Mouse (Mus musculus) kidney, embryonic 16.5 days (tissue): ENCODE results near the gene H2-DMa. TPM values are rescaled to one million over a fixed set of nuclear protein-coding genes. Genes with fewer than 3 reads are reported as not detected.

Experiments used
- ATAC-seq: fragments of 200-750 bp; cut with Nextera tagmentation; 2 replicates; pipeline ENCODE4 v1.8.0; 2017; ENCODE audit warnings: moderate TSS enrichment; ENCODE audit not compliant: low FRiP score, low TSS enrichment
- H3K27ac ChIP-seq: fragments of 300-500 bp; sonication (generic); 2 replicates; pipeline ENCODE4 v1.5.1; 2014; ENCODE audit warnings: low read length
- H3K27me3 ChIP-seq: fragments of 300-500 bp; sonication (generic); 2 replicates; pipeline ENCODE4 v1.6.1; 2014; ENCODE audit warnings: low read length, control low read depth, mixed read lengths; ENCODE audit not compliant: insufficient read depth
- H3K36me3 ChIP-seq: fragments of 300-500 bp; sonication (generic); 2 replicates; pipeline ENCODE4 v1.6.1; 2014; ENCODE audit warnings: low read length, control low read depth, mixed read lengths; ENCODE audit not compliant: insufficient read depth
- H3K4me1 ChIP-seq: fragments of 300-500 bp; sonication (generic); 2 replicates; pipeline ENCODE4 v1.6.1; 2014; ENCODE audit warnings: low read length, control low read depth, mixed read lengths; ENCODE audit not compliant: insufficient read depth
- H3K4me2 ChIP-seq: fragments of 300-500 bp; sonication (generic); replicated peaks from 2 replicates; pipeline ENCODE4 v1.6.1; 2014; ENCODE audit warnings: low read depth, low read length
- H3K4me3 ChIP-seq: fragments of 300-500 bp; sonication (generic); 2 replicates; pipeline ENCODE4 v1.5.1; 2014; ENCODE audit warnings: mild to moderate bottlenecking, low read length
- H3K9ac ChIP-seq: fragments of 300-500 bp; sonication (generic); replicated peaks from 2 replicates; pipeline ENCODE4 v1.6.1; 2014; ENCODE audit warnings: low read length
- H3K9me3 ChIP-seq: fragments of 300-500 bp; sonication (generic); 2 replicates; pipeline ENCODE4 v1.6.1; 2016; ENCODE audit warnings: low read length, control low read depth
- WGBS: fragments of 180-500 bp; shearing (Covaris S2); extraction: QIAGEN DNeasy Blood & Tissue Kit; methylation state at CpG from one replicate; pipeline ENCODE4 v1.1.7; 2014; 5-methylcytosine and 5-hydroxymethylcytosine counted together
- polyA plus RNA-seq: library from polyadenylated mRNA; unstranded; fragments of >200 nt; fragmentation: Nextera tagmentation; extraction: Ambion mirVana; gene quantifications from 2 replicates; pipeline ENCODE4 v1.2.1, GENCODE M21; 2015

H2-DMa gene
- polyA plus RNA-seq, 1 experiment from 2014 or later, result 19.0 TPM

GRCm38 (mm10) chr17:34101604-34102032 lies 17.7 kb upstream of the H2-DMa start:
- 4% methylated on average over 12 of the region's 12 CpGs for WGBS

DNA sequence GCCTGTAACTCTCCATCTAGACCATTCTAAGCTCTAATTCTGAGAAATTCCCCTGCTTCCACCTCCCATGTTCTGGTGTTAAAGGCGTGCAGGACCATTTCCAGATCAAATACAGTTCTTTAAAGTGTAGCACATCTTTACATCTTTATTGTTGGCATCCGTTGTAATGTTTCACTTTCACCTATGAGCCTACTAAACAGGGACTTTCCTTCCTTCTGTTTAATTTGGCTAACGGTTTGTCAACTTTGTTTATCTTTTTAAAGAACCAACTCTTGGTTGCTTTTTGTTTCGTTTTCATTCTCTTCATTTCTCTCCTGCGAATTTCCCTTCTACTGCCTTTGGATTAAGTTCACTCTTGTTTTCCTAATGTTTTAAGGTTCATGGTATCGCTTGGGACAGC lies 16.5 kb upstream of the H2-DMa start:
- no peaks in the 10 kb centered on the region for H3K36me3 ChIP-seq
- 79% methylated on average over 6 of the region's 6 CpGs for WGBS
- H3K27ac ChIP-seq, result no peak overlapping the region
- no peak overlapping the region for H3K4me3 ChIP-seq
- ATAC-seq, result no peak
- H3K9ac ChIP-seq, result no peak overlapping the region
- 0 out of 2 replicates have a peak, but pooled peaks cover 3% of the 10 kb centered on the region for H3K4me1 ChIP-seq
- no peaks in the 10 kb centered on the region for H3K27me3 ChIP-seq
- H3K9me3 ChIP-seq, result peaks cover 2% of the 10 kb centered on the region; the same call in 1 of the 2 replicates
- H3K4me2 ChIP-seq, result no peak overlapping the region

More at GRCm38 (mm10) chr17:34101604-34102032, 17.7 kb upstream of the H2-DMa start:
- Histone ChIP-seq H3K27ac (no peak overlapping the region), H3K4me1 (0 out of 2 replicates have a peak, but pooled peaks cover 3% of the 10 kb centered on the region), H3K36me3 (no peaks in the 10 kb centered on the region), H3K4me3 (peak overlapping the region; percentile 14; the same call in 1 of the 2 replicates), H3K9ac (no peak overlapping the region; the same call in 1 of the 2 replicates), H3K4me2 (peak overlapping the region; percentile 48), H3K27me3 (no peaks in the 10 kb centered on the region), H3K9me3 (peaks cover 2% of the 10 kb centered on the region; the same call in 1 of the 2 replicates)
- peak; percentile 87 for ATAC-seq

DNA sequence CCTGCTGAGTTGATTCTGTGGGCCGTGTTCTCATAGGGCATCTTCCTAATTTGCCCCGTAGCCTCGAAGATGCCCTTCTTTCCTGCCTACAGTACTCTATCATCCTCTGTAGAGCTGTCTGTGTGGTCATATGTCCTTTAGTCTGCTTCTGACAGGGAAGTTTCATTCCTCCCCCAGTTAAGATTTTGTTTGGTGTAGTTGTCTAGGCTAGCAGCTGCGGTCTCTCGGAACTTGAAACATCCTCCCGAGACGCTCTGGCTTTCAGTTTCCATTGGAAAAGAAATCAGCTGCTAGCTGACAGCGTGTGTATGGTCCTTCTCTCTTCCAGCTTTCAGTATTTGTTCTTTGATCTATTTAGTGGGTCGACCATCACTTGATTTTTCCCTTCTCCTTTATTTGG lies 14.5 kb upstream of the H2-DMa start:
- 0 out of 2 replicates have a peak, but pooled peaks cover 3% of the 10 kb centered on the region for H3K4me1 ChIP-seq
- H3K27me3 ChIP-seq, result no peaks in the 10 kb centered on the region
- no peak overlapping the region for H3K27ac ChIP-seq
- H3K36me3 ChIP-seq, result peaks cover 7% of the 10 kb centered on the region; the same call in 1 of the 2 replicates
- H3K9ac ChIP-seq, result no peak overlapping the region
- H3K4me2 ChIP-seq, result no peak overlapping the region
- no peak for ATAC-seq
- 80% methylated on average over 9 of the region's 9 CpGs for WGBS
- H3K4me3 ChIP-seq, result no peak overlapping the region
- H3K9me3 ChIP-seq, result peaks cover 2% of the 10 kb centered on the region; the same call in 1 of the 2 replicates

- ATAC-seq, result no peak
- WGBS, result 84% methylated on average over 7 of the region's 7 CpGs
- Histone ChIP-seq H3K27me3 (no peaks in the 10 kb centered on the region), H3K4me2 (no peak overlapping the region), H3K9ac (no peak overlapping the region), H3K36me3 (peaks cover 22% of the 10 kb centered on the region), H3K4me1 (0 out of 2 replicates have a peak, but pooled peaks cover 3% of the 10 kb centered on the region), H3K9me3 (peaks cover 2% of the 10 kb centered on the region; the same call in 1 of the 2 replicates), H3K4me3 (no peak overlapping the region), H3K27ac (no peak overlapping the region)
Observed at GRCm38 (mm10) chr17:34106555-34106954, 12.8 kb upstream of the H2-DMa start.

DNA sequence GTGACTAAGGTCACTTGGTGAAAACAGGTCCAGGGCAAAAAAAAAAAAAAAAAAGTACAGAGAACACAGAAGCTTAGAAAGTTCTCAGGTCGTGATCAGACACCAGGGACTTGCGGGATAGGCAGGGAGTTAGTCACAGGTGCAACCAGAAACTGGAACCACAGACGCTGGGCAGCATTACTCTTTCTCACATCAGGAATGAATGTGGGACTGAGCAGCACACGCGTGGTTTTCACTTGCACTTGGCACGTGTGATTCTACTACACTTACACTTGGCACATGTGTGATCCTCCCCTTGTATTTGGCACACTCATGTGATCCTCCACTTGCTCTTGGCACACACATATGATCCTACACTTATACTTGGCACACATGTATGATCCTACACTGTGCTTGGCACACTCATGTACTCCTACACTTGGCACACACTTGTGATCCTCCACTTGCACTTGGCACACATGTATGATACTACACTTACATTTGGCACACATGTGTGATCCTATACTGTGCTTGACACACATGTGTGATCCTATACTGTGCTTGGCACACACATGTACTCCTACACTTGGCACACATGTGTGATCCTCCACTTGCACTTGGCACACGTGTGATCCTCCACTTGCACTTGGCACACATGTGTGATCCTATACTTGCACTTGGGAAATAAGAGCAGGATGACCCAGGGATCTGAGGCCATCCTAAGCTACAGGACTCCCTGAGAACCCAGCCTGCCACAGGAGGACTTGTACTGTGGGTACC lies 12.1 kb upstream of the H2-DMa start:
- no peak for ATAC-seq
- WGBS, result 83% methylated on average over 7 of the region's 7 CpGs
- no peak overlapping the region for H3K4me2 ChIP-seq
- H3K36me3 ChIP-seq, result peaks cover 28% of the 10 kb centered on the region
- no peak overlapping the region for H3K27ac ChIP-seq
- H3K9me3 ChIP-seq, result peaks cover 2% of the 10 kb centered on the region; the same call in 1 of the 2 replicates
- no peak overlapping the region for H3K9ac ChIP-seq
- no peaks in the 10 kb centered on the region; the same call in 1 of the 2 replicates for H3K4me1 ChIP-seq
- H3K27me3 ChIP-seq, result no peaks in the 10 kb centered on the region
- no peak overlapping the region for H3K4me3 ChIP-seq

DNA sequence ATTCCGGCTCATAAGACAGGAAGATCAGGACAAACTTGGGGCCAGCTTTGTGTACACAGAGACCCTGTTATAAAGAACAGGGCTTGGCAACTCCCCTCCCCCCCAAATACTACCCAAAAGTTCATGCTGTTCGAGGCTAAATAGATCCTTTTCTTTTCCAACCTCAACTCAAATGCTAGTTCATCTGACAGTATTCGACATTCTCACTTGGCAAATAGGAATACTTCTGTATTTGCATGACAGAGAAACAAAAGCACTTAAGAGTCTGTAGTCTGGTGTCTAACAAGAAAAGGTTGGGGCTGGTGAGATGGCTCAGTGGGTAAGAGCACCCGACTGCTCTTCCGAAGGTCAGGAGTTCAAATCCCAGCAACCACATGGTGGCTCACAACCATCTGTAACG lies 10.9 kb upstream of the H2-DMa start:
- WGBS, result 84% methylated on average over 5 of the region's 6 CpGs
- H3K9ac ChIP-seq, result no peak overlapping the region
- no peak overlapping the region for H3K4me2 ChIP-seq
- peaks cover 2% of the 10 kb centered on the region; the same call in 1 of the 2 replicates for H3K9me3 ChIP-seq
- H3K27ac ChIP-seq, result no peak overlapping the region
- H3K4me3 ChIP-seq, result no peak overlapping the region
- H3K36me3 ChIP-seq, result peaks cover 40% of the 10 kb centered on the region
- no peaks in the 10 kb centered on the region for H3K27me3 ChIP-seq
- no peak for ATAC-seq
- H3K4me1 ChIP-seq, result no peaks in the 10 kb centered on the region; the same call in 1 of the 2 replicates

DNA sequence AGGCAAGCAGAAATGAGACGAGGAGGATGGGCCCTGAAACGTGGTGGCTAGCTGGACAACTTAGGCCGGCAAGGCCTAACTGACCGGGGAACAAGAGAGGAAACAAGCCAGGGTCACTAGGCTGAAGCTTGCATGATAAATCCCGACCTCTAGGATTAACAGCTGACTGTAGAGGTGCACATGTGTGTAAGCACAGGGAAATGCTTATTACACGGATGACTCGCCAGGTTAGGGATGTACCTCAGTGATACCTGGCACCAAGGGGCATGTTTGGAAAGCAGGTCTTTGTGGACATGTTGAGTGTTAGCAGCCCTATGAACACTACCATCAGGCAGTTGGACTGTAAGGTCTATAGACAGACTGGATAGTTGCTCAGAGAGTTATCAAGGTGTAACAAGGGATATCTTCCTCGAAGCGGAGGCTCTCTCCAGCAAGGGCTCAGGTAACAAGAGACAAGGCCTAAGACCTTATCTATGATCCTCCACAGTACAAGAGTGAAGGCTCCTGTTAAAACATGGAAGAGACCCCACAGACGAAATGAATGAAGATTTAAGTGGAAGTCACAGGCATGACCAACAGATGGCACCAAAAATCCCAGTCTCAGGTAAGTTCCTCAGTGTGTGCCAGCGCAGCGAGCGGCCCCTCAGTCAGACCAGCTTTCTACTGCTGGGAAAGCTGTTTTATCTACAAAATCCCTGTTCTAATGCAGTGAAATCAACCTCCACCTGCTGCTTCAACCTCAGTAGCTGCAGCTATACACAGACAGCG lies 10.1 kb upstream of the H2-DMa start:
- ATAC-seq, result peak; percentile 31; the same call in 1 of the 2 replicates
- WGBS, result 77% methylated on average over 14 of the region's 14 CpGs
- peaks cover 48% of the 10 kb centered on the region for H3K36me3 ChIP-seq
- no peak overlapping the region for H3K9ac ChIP-seq
- no peaks in the 10 kb centered on the region; the same call in 1 of the 2 replicates for H3K4me1 ChIP-seq
- H3K27ac ChIP-seq, result no peak overlapping the region
- no peak overlapping the region for H3K4me2 ChIP-seq
- peaks cover 2% of the 10 kb centered on the region; the same call in 1 of the 2 replicates for H3K9me3 ChIP-seq
- no peak overlapping the region for H3K4me3 ChIP-seq
- H3K27me3 ChIP-seq, result no peaks in the 10 kb centered on the region

DNA sequence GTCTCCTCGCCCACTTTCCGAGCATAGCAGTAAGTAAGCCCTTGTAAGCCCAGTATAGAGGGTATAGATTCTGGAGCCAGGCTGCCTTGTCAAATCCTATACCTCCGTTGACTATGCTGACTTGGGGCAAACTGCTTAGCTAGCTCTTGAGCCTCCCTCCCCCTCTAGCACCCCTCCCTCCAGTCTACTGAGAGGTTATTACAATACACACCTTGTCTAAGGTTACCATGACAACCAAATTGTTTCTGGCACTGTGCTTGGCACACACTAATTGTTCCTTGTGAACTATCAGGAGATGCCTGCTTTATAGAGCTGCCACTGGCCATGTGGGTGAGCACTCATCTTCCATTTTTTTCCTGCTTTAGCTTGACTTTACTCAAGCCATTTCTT lies 9.5 kb upstream of the H2-DMa start:
- H3K27ac ChIP-seq, result no peak overlapping the region
- no peak overlapping the region for H3K9ac ChIP-seq
- no peak overlapping the region for H3K4me3 ChIP-seq
- H3K9me3 ChIP-seq, result peaks cover 2% of the 10 kb centered on the region; the same call in 1 of the 2 replicates
- no peak overlapping the region for H3K4me2 ChIP-seq
- peak; percentile 49; the same call in 1 of the 2 replicates for ATAC-seq
- H3K36me3 ChIP-seq, result peaks cover 54% of the 10 kb centered on the region
- WGBS, result 71% methylated on average over 3 of the region's 3 CpGs
- H3K4me1 ChIP-seq, result peaks cover 2% of the 10 kb centered on the region
- no peaks in the 10 kb centered on the region for H3K27me3 ChIP-seq

- no peaks in the 10 kb centered on the region for H3K27me3 ChIP-seq
- peaks cover 59% of the 10 kb centered on the region for H3K36me3 ChIP-seq
- no peak for ATAC-seq
- no peak overlapping the region for H3K9ac ChIP-seq
- peaks cover 2% of the 10 kb centered on the region; the same call in 1 of the 2 replicates for H3K9me3 ChIP-seq
- no peak overlapping the region for H3K27ac ChIP-seq
- H3K4me1 ChIP-seq, result peaks cover 7% of the 10 kb centered on the region
- H3K4me3 ChIP-seq, result no peak overlapping the region
- no peak overlapping the region for H3K4me2 ChIP-seq
- WGBS, result 59% methylated on average over 8 of the region's 8 CpGs
Observed at GRCm38 (mm10) chr17:34110309-34110708, 9.0 kb upstream of the H2-DMa start.
